Comparison of ENCODE assay signal across 22 mouse cellular contexts in the genomic region with DNA sequence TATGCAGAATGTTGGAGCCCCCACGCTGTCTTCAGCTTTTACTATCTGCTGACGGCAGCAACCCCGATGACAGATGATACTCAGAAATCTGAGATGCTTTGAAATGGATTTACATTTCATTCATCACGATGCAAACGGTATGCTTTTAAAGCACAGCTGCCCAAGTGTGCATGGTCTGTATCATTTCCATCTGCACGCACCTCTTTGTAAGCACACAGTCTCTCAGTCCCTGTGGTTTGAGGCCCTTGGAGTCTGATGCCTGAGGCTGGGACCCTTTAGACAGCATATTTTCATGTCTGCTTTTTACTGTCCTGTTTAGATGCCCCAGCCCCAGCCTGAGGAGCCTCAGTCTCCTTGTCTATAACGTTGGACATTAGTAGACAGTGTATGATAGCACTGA. TPM values are rescaled to one million over a fixed set of nuclear protein-coding genes. Genes with fewer than 3 reads are reported as not detected.
A peak's percentile ranks its signal among the peaks of the same experiment; 100 is the strongest.
DNase-seq lines count a peak whose midpoint lies in the region; ATAC-seq and TF ChIP-seq lines count a peak whose summit lies in the region.
"Had no signal": no experiment of that assay in that cellular context is flagged by ENCODE, and none has a peak within 500 bp of the region (broad histone marks: within the 10 kb centered on the region; RNA-seq: fewer than 3 reads in every experiment).

No protein-coding gene starts in this region.

- peak overlapping the region; percentile 17; the same call in 1 of the 2 replicates for H3K27ac ChIP-seq in hindbrain, embryonic 12.5 days
- no peak overlapping the region for H3K27ac ChIP-seq in hindbrain, embryonic 14.5 days
- H3K27ac ChIP-seq in embryonic facial prominence, embryonic 10.5 days (replicated peaks): 0 out of 2 replicates have a peak overlapping the region, but pooled peaks have one; percentile 19
- H3K27ac ChIP-seq in embryonic facial prominence, embryonic 12.5 days: peak overlapping the region; percentile 62
- H3K27ac ChIP-seq in limb, embryonic 14.5 days (replicated peaks; ENCODE audit: low read depth, low read length): no peak overlapping the region
- H3K27ac ChIP-seq: heart, embryonic 15.5 days; hindbrain, embryonic 15.5 days had no signal

- no peak overlapping the region for H3K4me3 ChIP-seq in hindbrain, embryonic 12.5 days
- H3K4me3 ChIP-seq in hindbrain, embryonic 14.5 days (replicated peaks; ENCODE audit: low read length): no peak overlapping the region
- no peak overlapping the region for H3K4me3 ChIP-seq in embryonic facial prominence, embryonic 10.5 days
- no peak overlapping the region for H3K4me3 ChIP-seq in embryonic facial prominence, embryonic 12.5 days
- no peak overlapping the region for H3K4me3 ChIP-seq in limb, embryonic 14.5 days (replicated peaks; ENCODE audit: low read length)
- H3K4me3 ChIP-seq: heart, embryonic 15.5 days; hindbrain, embryonic 15.5 days had no signal

- H3K36me3 ChIP-seq in hindbrain, embryonic 12.5 days: no peaks in the 10 kb centered on the region
- H3K36me3 ChIP-seq in hindbrain, embryonic 14.5 days (replicated peaks; ENCODE audit: control insufficient read depth, insufficient read depth): no peaks in the 10 kb centered on the region
- no peaks in the 10 kb centered on the region for H3K36me3 ChIP-seq in embryonic facial prominence, embryonic 10.5 days (replicated peaks)
- H3K36me3 ChIP-seq in embryonic facial prominence, embryonic 12.5 days: no peaks in the 10 kb centered on the region
- H3K36me3 ChIP-seq in limb, embryonic 14.5 days (ENCODE audit: control insufficient read depth, insufficient read depth, low read length): no peaks in the 10 kb centered on the region
- H3K36me3 ChIP-seq: G1E; heart, embryonic 15.5 days; hindbrain, embryonic 15.5 days had no signal

- H3K4me2 ChIP-seq in hindbrain, embryonic 12.5 days (replicated peaks): no peak overlapping the region
- no peak overlapping the region for H3K4me2 ChIP-seq in hindbrain, embryonic 14.5 days (replicated peaks)
- H3K4me2 ChIP-seq in embryonic facial prominence, embryonic 12.5 days (replicated peaks): no peak overlapping the region
- no peak overlapping the region for H3K4me2 ChIP-seq in limb, embryonic 14.5 days (replicated peaks; ENCODE audit: low read depth, low read length, severe bottlenecking)
- H3K4me2 ChIP-seq: heart, embryonic 11.5 days; heart, embryonic 15.5 days; hindbrain, embryonic 15.5 days had no signal

- 67% methylated on average over 7 of the region's 7 CpGs for WGBS in hindbrain, embryonic 12.5 days
- WGBS in hindbrain, embryonic 14.5 days: 68% methylated on average over 7 of the region's 7 CpGs
- 72% methylated on average over 7 of the region's 7 CpGs for WGBS in embryonic facial prominence, embryonic 10.5 days
- 27% methylated on average over 7 of the region's 7 CpGs for WGBS in embryonic facial prominence, embryonic 12.5 days
- WGBS in limb, embryonic 14.5 days: 34% methylated on average over 7 of the region's 7 CpGs

- no peaks in the 10 kb centered on the region for H3K27me3 ChIP-seq in hindbrain, embryonic 12.5 days
- no peaks in the 10 kb centered on the region for H3K27me3 ChIP-seq in hindbrain, embryonic 14.5 days (ENCODE audit: control insufficient read depth, insufficient read depth, low read length)
- H3K27me3 ChIP-seq in embryonic facial prominence, embryonic 10.5 days (replicated peaks; ENCODE audit: low read depth, poor library complexity, severe bottlenecking): no peaks in the 10 kb centered on the region
- no peaks in the 10 kb centered on the region for H3K27me3 ChIP-seq in embryonic facial prominence, embryonic 12.5 days
- H3K27me3 ChIP-seq in limb, embryonic 14.5 days (ENCODE audit: control insufficient read depth, insufficient read depth, low read length): no peaks in the 10 kb centered on the region
- H3K27me3 ChIP-seq: heart, embryonic 15.5 days; hindbrain, embryonic 15.5 days had no signal

- peaks cover 5% of the 10 kb centered on the region; the same call in 1 of the 2 replicates for H3K4me1 ChIP-seq in hindbrain, embryonic 12.5 days
- H3K4me1 ChIP-seq in hindbrain, embryonic 14.5 days (replicated peaks; ENCODE audit: control insufficient read depth, insufficient read depth, low read length): no peaks in the 10 kb centered on the region
- peaks cover 8% of the 10 kb centered on the region for H3K4me1 ChIP-seq in embryonic facial prominence, embryonic 10.5 days
- H3K4me1 ChIP-seq in embryonic facial prominence, embryonic 12.5 days: peaks cover 18% of the 10 kb centered on the region
- H3K4me1 ChIP-seq in limb, embryonic 14.5 days (ENCODE audit: control insufficient read depth, insufficient read depth, low read length): peaks cover 4% of the 10 kb centered on the region; the same call in 1 of the 2 replicates
- H3K4me1 ChIP-seq: heart, embryonic 15.5 days; hindbrain, embryonic 15.5 days had no signal

- ATAC-seq in hindbrain, embryonic 12.5 days (ENCODE audit: low FRiP score): no peak
- ATAC-seq in hindbrain, embryonic 14.5 days (ENCODE audit: low FRiP score): no peak
- peak; percentile 44; the same call in 1 of the 2 replicates for ATAC-seq in embryonic facial prominence, embryonic 12.5 days (ENCODE audit: insufficient number of reproducible peaks, insufficient read depth, low FRiP score, low TSS enrichment)
- ATAC-seq in limb, embryonic 14.5 days (ENCODE audit: low FRiP score, low read depth): peak; percentile 63
- ATAC-seq: intestine, embryonic 16.5 days had no signal

- no peak overlapping the region for H3K9ac ChIP-seq in hindbrain, embryonic 12.5 days
- no peak overlapping the region for H3K9ac ChIP-seq in hindbrain, embryonic 14.5 days
- no peak overlapping the region for H3K9ac ChIP-seq in embryonic facial prominence, embryonic 12.5 days
- H3K9ac ChIP-seq in limb, embryonic 14.5 days (ENCODE audit: low read depth, low read length, severe bottlenecking): no peak overlapping the region
- H3K9ac ChIP-seq: heart, embryonic 15.5 days; hindbrain, embryonic 15.5 days had no signal

- no peak for TF ChIP-seq POLR2A in limb, embryonic 14.5 days (IDR thresholded peaks at IDR 0.05; ENCODE audit: borderline replicate concordance, extremely low read depth, insufficient read depth, insufficient read length)

- no peak for DNase-seq in hindbrain, embryonic 14.5 days (ENCODE audit: low spot score)
- DNase-seq in embryonic facial prominence, embryonic 10.5 days (ENCODE audit: low spot score): no peak
- DNase-seq in limb, embryonic 14.5 days (ENCODE audit: low spot score): peak; percentile 38
- DNase-seq in lung, postnatal 36 days: no peak
- DNase-seq in adrenal gland, postnatal 25 days: no peak
- DNase-seq: adrenal gland, adult 8-10 months; cerebellum, adult 11-12 months; cerebellum, adult 9-10 months; cerebellum, postnatal 25 days; gastrocnemius, postnatal 10 days; heart, adult 18-20 months; heart, postnatal 14 days; kidney, adult 8-10 months had no signal

- no peaks in the 10 kb centered on the region for H3K9me3 ChIP-seq in hindbrain, embryonic 12.5 days (replicated peaks)
- no peaks in the 10 kb centered on the region for H3K9me3 ChIP-seq in hindbrain, embryonic 14.5 days (ENCODE audit: control insufficient read depth, low read length)
- H3K9me3 ChIP-seq in embryonic facial prominence, embryonic 10.5 days: no peaks in the 10 kb centered on the region
- H3K9me3 ChIP-seq in embryonic facial prominence, embryonic 12.5 days: no peaks in the 10 kb centered on the region
- no peaks in the 10 kb centered on the region for H3K9me3 ChIP-seq in limb, embryonic 14.5 days (ENCODE audit: control insufficient read depth, low read length)
- H3K9me3 ChIP-seq: G1E; heart, embryonic 15.5 days; hindbrain, embryonic 15.5 days had no signal

RNA-seq across cellular contexts. Expression of a gene that starts 20.1 kb away (rescaled TPM):
- 0.22 TPM in 1 of 2 replicates, not detected in the other for polyA plus RNA-seq in hindbrain, embryonic 12.5 days (2016; fragmentation: Nextera tagmentation; extraction: Ambion mirVana)
- polyA plus RNA-seq in hindbrain, embryonic 14.5 days (2014; fragmentation: Nextera tagmentation; extraction: Ambion mirVana): 0.19 and 0.39 TPM in 2 replicates
- not detected in 2 replicates for polyA plus RNA-seq in embryonic facial prominence, embryonic 10.5 days (2016; fragmentation: Nextera tagmentation; extraction: Ambion mirVana)
- polyA plus RNA-seq in embryonic facial prominence, embryonic 12.5 days (2016; fragmentation: Nextera tagmentation; extraction: Ambion mirVana): 0.04 TPM in 1 of 2 replicates, not detected in the other
- polyA plus RNA-seq in limb, embryonic 14.5 days (2012; rRNA removed): 0.09 TPM in 1 of 2 replicates, not detected in the other
- not detected in 2 replicates for polyA plus RNA-seq in limb, embryonic 14.5 days (2014; fragmentation: Nextera tagmentation; extraction: Ambion mirVana)
- total RNA-seq in adrenal gland, postnatal 25 days (2021): not detected in 2 replicates
- total RNA-seq: adrenal gland, adult 8-10 months; adrenal gland, postnatal 4 days; gastrocnemius, postnatal 10 days; hematopoietic stem cell, adult 5-6 weeks had no signal
- polyA plus RNA-seq: G1E; heart, embryonic 15.5 days had no signal

RNA-seq across cellular contexts. Expression of a gene that starts 28.8 kb away (rescaled TPM):
- 4.9 and 6.3 TPM in 2 replicates for polyA plus RNA-seq in hindbrain, embryonic 12.5 days (2016; fragmentation: Nextera tagmentation; extraction: Ambion mirVana)
- polyA plus RNA-seq in hindbrain, embryonic 14.5 days (2014; fragmentation: Nextera tagmentation; extraction: Ambion mirVana): 5.1 and 7.2 TPM in 2 replicates
- 3.6 and 3.7 TPM in 2 replicates for polyA plus RNA-seq in embryonic facial prominence, embryonic 10.5 days (2016; fragmentation: Nextera tagmentation; extraction: Ambion mirVana)
- polyA plus RNA-seq in embryonic facial prominence, embryonic 12.5 days (2016; fragmentation: Nextera tagmentation; extraction: Ambion mirVana): 3.9 and 4.6 TPM in 2 replicates
- polyA plus RNA-seq in limb, embryonic 14.5 days (2012; rRNA removed): 12.3 and 16.1 TPM in 2 replicates
- 8.9 and 10.5 TPM in 2 replicates for polyA plus RNA-seq in limb, embryonic 14.5 days (2014; fragmentation: Nextera tagmentation; extraction: Ambion mirVana)
- total RNA-seq in adrenal gland, postnatal 25 days (2021): 10.2 and 13.4 TPM in 2 replicates
- polyA plus RNA-seq: G1E had no signal

Comparison
In these comparisons a context has a peak if more than half of its experiments do, and no peak if none do; other contexts are left out.
1. H3K27ac ChIP-seq: peak in hindbrain, embryonic 12.5 days (single experiment), embryonic facial prominence, embryonic 10.5 days (single experiment) and embryonic facial prominence, embryonic 12.5 days (single experiment); none in hindbrain, embryonic 14.5 days (single experiment) and limb, embryonic 14.5 days (single experiment).
2. ATAC-seq: peak in embryonic facial prominence, embryonic 12.5 days (single experiment) and limb, embryonic 14.5 days (single experiment); none in hindbrain, embryonic 12.5 days (single experiment) and hindbrain, embryonic 14.5 days (single experiment).